36 mouse cellular contexts compared by ENCODE assay signal in genomic region chrX:139662111-139662510, GRCm38 (mm10). TPM values are rescaled to one million over a fixed set of nuclear protein-coding genes. Genes with fewer than 3 reads are reported as not detected.
DNase-seq lines count a peak whose midpoint lies in the region; ATAC-seq and TF ChIP-seq lines count a peak whose summit lies in the region.
"Had no signal": no experiment of that assay in that cellular context is flagged by ENCODE, and none has a peak within 500 bp of the region (broad histone marks: within the 10 kb centered on the region; RNA-seq: fewer than 3 reads in every experiment).

No protein-coding gene starts in this region.

- H3K9ac ChIP-seq in heart, adult 2 months (ENCODE audit: low read depth, low read length) = no peak overlapping the region
- H3K9ac ChIP-seq in liver, embryonic 14.5 days (replicated peaks) = no peak overlapping the region
- no peak overlapping the region for H3K9ac ChIP-seq in liver, embryonic 12.5 days
- no peak overlapping the region for H3K9ac ChIP-seq in MEL (ENCODE audit: control insufficient read depth, low read depth, low read length, poor library complexity, severe bottlenecking)
- H3K9ac ChIP-seq: heart, embryonic 15.5 days; kidney, embryonic 15.5 days; liver, embryonic 15.5 days; lung, embryonic 15.5 days; midbrain, embryonic 15.5 days; neural tube, embryonic 15.5 days had no signal

- H3K79me2 ChIP-seq in heart, adult 2 months (replicated peaks; ENCODE audit: control insufficient read depth, insufficient read depth, low read length) = no peaks in the 10 kb centered on the region
- H3K79me2 ChIP-seq in MEL (ENCODE audit: control insufficient read depth, insufficient read depth, low read length, poor library complexity) = no peaks in the 10 kb centered on the region; the same call in 1 of the 2 replicates

- no peak for TF ChIP-seq POLR2A in heart, adult 2 months (IDR thresholded peaks at IDR 0.05; ENCODE audit: insufficient read depth, low read depth, low read length)
- TF ChIP-seq POLR2A in MEL (IDR thresholded peaks at IDR 0.05; ENCODE audit: control insufficient read depth in 1 of 2, insufficient read depth in 1 of 2, low read depth in 1 of 2, low read length in 2 of 2, poor library complexity in 1 of 2) = no peak
- no peak for TF ChIP-seq POLR2A in small intestine, adult 2 months (IDR thresholded peaks at IDR 0.05; ENCODE audit: low read depth, low read length)

- H3K4me2 ChIP-seq in liver, embryonic 14.5 days (ENCODE audit: low read depth) = no peak overlapping the region
- H3K4me2 ChIP-seq in liver, embryonic 12.5 days = no peak overlapping the region
- H3K4me2 ChIP-seq: heart, embryonic 15.5 days; kidney, embryonic 15.5 days; liver, embryonic 15.5 days; lung, embryonic 15.5 days; midbrain, embryonic 15.5 days; neural tube, embryonic 15.5 days had no signal

- no peak overlapping the region for H3K4me3 ChIP-seq in heart, adult 2 months
- no peak overlapping the region for H3K4me3 ChIP-seq in liver, embryonic 14.5 days (ENCODE audit: insufficient read depth in 1 of 2, low read depth in 2 of 2, low read length in 2 of 2)
- no peak overlapping the region for H3K4me3 ChIP-seq in liver, embryonic 12.5 days
- no peak overlapping the region for H3K4me3 ChIP-seq in MEL (ENCODE audit: control insufficient read depth in 1 of 2, insufficient read depth in 1 of 2, low read depth in 2 of 2, low read length in 2 of 2)
- H3K4me3 ChIP-seq in small intestine, adult 2 months (ENCODE audit: low read depth, low read length) = no peak overlapping the region
- no peak overlapping the region for H3K4me3 ChIP-seq in embryonic facial prominence, embryonic 10.5 days
- H3K4me3 ChIP-seq: erythroblast, embryonic 14.5 days; heart, embryonic 10.5 days; heart, embryonic 15.5 days; kidney, embryonic 15.5 days; left cerebral cortex, adult 2 months; liver, embryonic 15.5 days; lung, embryonic 15.5 days; midbrain, embryonic 10.5 days; midbrain, embryonic 15.5 days; neural tube, embryonic 15.5 days had no signal

- H3K4me1 ChIP-seq in heart, adult 2 months (ENCODE audit: control insufficient read depth, insufficient read depth, low read length) = no peaks in the 10 kb centered on the region
- no peaks in the 10 kb centered on the region for H3K4me1 ChIP-seq in liver, embryonic 14.5 days (replicated peaks; ENCODE audit: control insufficient read depth in 2 of 2, insufficient read depth in 2 of 2, low read length in 1 of 2)
- no peaks in the 10 kb centered on the region for H3K4me1 ChIP-seq in liver, embryonic 12.5 days
- H3K4me1 ChIP-seq in MEL (ENCODE audit: control insufficient read depth in 1 of 2, insufficient read depth in 2 of 2, low read length in 2 of 2) = no peaks in the 10 kb centered on the region
- no peaks in the 10 kb centered on the region for H3K4me1 ChIP-seq in small intestine, adult 2 months (ENCODE audit: control insufficient read depth, insufficient read depth, insufficient read length, low read length)
- no peaks in the 10 kb centered on the region for H3K4me1 ChIP-seq in embryonic facial prominence, embryonic 10.5 days
- H3K4me1 ChIP-seq: heart, embryonic 10.5 days; heart, embryonic 15.5 days; kidney, embryonic 15.5 days; liver, embryonic 15.5 days; lung, embryonic 15.5 days; midbrain, embryonic 10.5 days; midbrain, embryonic 15.5 days; neural tube, embryonic 15.5 days had no signal

- H3K9me3 ChIP-seq in liver, embryonic 14.5 days (ENCODE audit: control insufficient read depth, low read length) = no peaks in the 10 kb centered on the region
- no peaks in the 10 kb centered on the region for H3K9me3 ChIP-seq in liver, embryonic 12.5 days (replicated peaks)
- no peaks in the 10 kb centered on the region; the same call in 1 of the 2 replicates for H3K9me3 ChIP-seq in MEL (replicated peaks; ENCODE audit: insufficient read depth, low read length)
- H3K9me3 ChIP-seq in embryonic facial prominence, embryonic 10.5 days = no peaks in the 10 kb centered on the region
- H3K9me3 ChIP-seq: G1E; heart, embryonic 10.5 days; heart, embryonic 15.5 days; kidney, embryonic 15.5 days; liver, embryonic 15.5 days; lung, embryonic 15.5 days; midbrain, embryonic 10.5 days; midbrain, embryonic 15.5 days; neural tube, embryonic 15.5 days had no signal

- H3K27me3 ChIP-seq in heart, adult 2 months (ENCODE audit: control insufficient read depth, insufficient read depth, low read length) = no peaks in the 10 kb centered on the region
- no peaks in the 10 kb centered on the region for H3K27me3 ChIP-seq in liver, embryonic 14.5 days (ENCODE audit: control insufficient read depth, insufficient read depth, low read length)
- no peaks in the 10 kb centered on the region for H3K27me3 ChIP-seq in liver, embryonic 12.5 days (replicated peaks)
- H3K27me3 ChIP-seq in MEL (ENCODE audit: control insufficient read depth in 1 of 2, insufficient read depth in 2 of 2, low read length in 2 of 2) = no peaks in the 10 kb centered on the region
- no peaks in the 10 kb centered on the region for H3K27me3 ChIP-seq in small intestine, adult 2 months (ENCODE audit: control insufficient read depth, insufficient read depth, low read length)
- peaks cover 24% of the 10 kb centered on the region; the same call in 1 of the 2 replicates for H3K27me3 ChIP-seq in embryonic facial prominence, embryonic 10.5 days (replicated peaks; ENCODE audit: low read depth, poor library complexity, severe bottlenecking)
- H3K27me3 ChIP-seq: heart, embryonic 15.5 days; liver, embryonic 15.5 days; lung, embryonic 15.5 days; neural tube, embryonic 15.5 days had no signal

- no peak for TF ChIP-seq EP300 in heart, adult 2 months (IDR thresholded peaks at IDR 0.05; ENCODE audit: insufficient read depth, low read depth, low read length)
- no peak for TF ChIP-seq EP300 in liver, embryonic 14.5 days (IDR thresholded peaks at IDR 0.05; ENCODE audit: low read depth)
- no peak for TF ChIP-seq EP300 in MEL (IDR thresholded peaks at IDR 0.05; ENCODE audit: low read depth in 1 of 2, low read length in 2 of 2)

- peak; percentile 37 for TF ChIP-seq CTCF in heart, adult 2 months (IDR thresholded peaks at IDR 0.05)
- peak; percentile 27; the same call in 1 of the 2 replicates for TF ChIP-seq CTCF in liver, embryonic 14.5 days (IDR thresholded peaks at IDR 0.05; ENCODE audit: low read depth)
- TF ChIP-seq CTCF in MEL (IDR thresholded peaks at IDR 0.05 in 2 of 3, conservative IDR thresholded peaks at IDR 0.05 in 1 of 3; ENCODE audit: control insufficient read depth in 1 of 3, insufficient read depth in 1 of 3, low read depth in 2 of 3, low read length in 3 of 3, poor library complexity in 1 of 3, severe bottlenecking in 1 of 3) = peak; percentile 44 to 61 (median 53)
- peak; percentile 10; the same call in 1 of the 2 replicates for TF ChIP-seq CTCF in small intestine, adult 2 months (IDR thresholded peaks at IDR 0.05; ENCODE audit: extremely low read depth, insufficient read length, insufficient replicate concordance, low read depth, low read length)

- intact Hi-C loops in heart, adult 2 months (cut with DNase I) = no loop called here

- no peak for ATAC-seq in liver, embryonic 14.5 days (ENCODE audit: insufficient read depth)
- ATAC-seq in liver, embryonic 12.5 days = no peak
- ATAC-seq: activated CD4-positive, CD25-positive, alpha-beta regulatory T cell, adult 4 months; forebrain, embryonic 16.5 days; hindbrain, embryonic 16.5 days; midbrain, embryonic 15.5 days had no signal

- H3K27ac ChIP-seq in heart, adult 2 months = no peak overlapping the region
- no peak overlapping the region for H3K27ac ChIP-seq in liver, embryonic 14.5 days
- no peak overlapping the region for H3K27ac ChIP-seq in liver, embryonic 12.5 days
- no peak overlapping the region for H3K27ac ChIP-seq in MEL (ENCODE audit: control insufficient read depth, low read depth, low read length)
- no peak overlapping the region for H3K27ac ChIP-seq in small intestine, adult 2 months (ENCODE audit: insufficient read depth, low read depth, low read length)
- no peak overlapping the region for H3K27ac ChIP-seq in embryonic facial prominence, embryonic 10.5 days (replicated peaks)
- H3K27ac ChIP-seq: heart, embryonic 10.5 days; heart, embryonic 15.5 days; kidney, embryonic 15.5 days; left cerebral cortex, adult 2 months; liver, embryonic 15.5 days; lung, embryonic 15.5 days; midbrain, embryonic 10.5 days; midbrain, embryonic 15.5 days; neural tube, embryonic 15.5 days had no signal

- no peak for DNase-seq in heart, adult 2 months
- DNase-seq in heart, adult 18-20 months = no peak
- no peak for DNase-seq in liver, embryonic 14.5 days (ENCODE audit: low read depth in 3 of 3, low spot score in 3 of 3)
- peak; percentile 51 for DNase-seq in MEL (ENCODE audit: low read depth, low spot score)
- no peak for DNase-seq in adrenal gland, postnatal 10 days
- DNase-seq in embryonic facial prominence, embryonic 10.5 days (ENCODE audit: low spot score) = no peak
- DNase-seq: adrenal gland, adult 8-10 months; cerebellum, adult 11-12 months; cerebellum, postnatal 10 days; kidney, adult 11 months; retina, postnatal 1 day; right cerebral cortex, postnatal 14 days; thymus, adult 18-20 months; thymus, postnatal 36 days had no signal

- no peaks in the 10 kb centered on the region for H3K36me3 ChIP-seq in heart, adult 2 months (ENCODE audit: control insufficient read depth, insufficient read depth, low read length)
- no peaks in the 10 kb centered on the region for H3K36me3 ChIP-seq in liver, embryonic 14.5 days (replicated peaks; ENCODE audit: control insufficient read depth, insufficient read depth, low read depth)
- H3K36me3 ChIP-seq in liver, embryonic 12.5 days = no peaks in the 10 kb centered on the region
- no peaks in the 10 kb centered on the region for H3K36me3 ChIP-seq in MEL (ENCODE audit: control insufficient read depth in 1 of 2, insufficient read depth in 2 of 2, low read length in 2 of 2)
- H3K36me3 ChIP-seq in small intestine, adult 2 months (ENCODE audit: control insufficient read depth, insufficient read depth, low read length) = peaks cover 10% of the 10 kb centered on the region
- no peaks in the 10 kb centered on the region for H3K36me3 ChIP-seq in embryonic facial prominence, embryonic 10.5 days (replicated peaks)
- H3K36me3 ChIP-seq: heart, embryonic 10.5 days; heart, embryonic 15.5 days; kidney, embryonic 15.5 days; liver, embryonic 15.5 days; lung, embryonic 15.5 days; midbrain, embryonic 10.5 days; midbrain, embryonic 15.5 days; neural tube, embryonic 15.5 days had no signal

- peak; percentile 59 for TF ChIP-seq RAD21 in MEL (IDR thresholded peaks at IDR 0.05; ENCODE audit: low read depth, low read length)

- 61% methylated on average over 1 of the region's 1 CpGs for WGBS in heart, adult 2 months
- 44% methylated on average over 1 of the region's 1 CpGs for WGBS in liver, embryonic 14.5 days (ENCODE audit: insufficient replicate concordance)
- 55% methylated on average over 1 of the region's 1 CpGs for WGBS in liver, embryonic 12.5 days (ENCODE audit: insufficient replicate concordance)
- WGBS in small intestine, adult 2 months = 54% methylated on average over 1 of the region's 1 CpGs
- WGBS in embryonic facial prominence, embryonic 10.5 days = 29% methylated on average over 1 of the region's 1 CpGs

RNA-seq across cellular contexts. Expression of gene Tbc1d8b, which starts 22.7 kb away (rescaled TPM):
- total RNA-seq in heart, adult 2 months (2021) = 1 to 10 TPM; 4.9 to 6.3 TPM
- polyA plus RNA-seq in heart, adult 2 months (2012; rRNA removed) = 1.2 and 3.2 TPM in 2 replicates
- 1 to 10 TPM; 5.6 to 5.7 TPM for total RNA-seq in heart, adult 18-20 months (2021)
- 0.88 and 1.3 TPM in 2 replicates for polyA plus RNA-seq in liver, embryonic 14.5 days (2012; rRNA removed)
- polyA plus RNA-seq in liver, embryonic 14.5 days (2014; fragmentation: Nextera tagmentation; extraction: Ambion mirVana) = 0.14 and 0.28 TPM in 2 replicates
- 0.91 TPM in 2 replicates for polyA plus RNA-seq in liver, embryonic 12.5 days (2016; fragmentation: Nextera tagmentation; extraction: Ambion mirVana)
- 5.2 and 6.0 TPM in 2 replicates for total RNA-seq in MEL (2012; rRNA removed)
- polyA plus RNA-seq in MEL (2012; ENCODE audit: insufficient read depth in 1 of 2, insufficient read length in 2 of 2, low read depth in 1 of 2, low replicate concordance in 2 of 2, missing spikeins in 1 of 2) = 1 to 10 TPM in 1 of 2 experiments, not detected in 1; 6.2 TPM
- 0.46 and 0.65 TPM in 2 replicates for polyA plus RNA-seq in small intestine, adult 2 months (2012; rRNA removed)
- 1 to 10 TPM; 8.9 to 9.0 TPM for total RNA-seq in adrenal gland, postnatal 10 days (2021)
- polyA plus RNA-seq in embryonic facial prominence, embryonic 10.5 days (2016; fragmentation: Nextera tagmentation; extraction: Ambion mirVana) = 0.74 and 1.1 TPM in 2 replicates
- polyA plus RNA-seq: erythroblast, embryonic 14.5 days had no signal

RNA-seq across cellular contexts. Expression of gene Gm15013, which starts 52.2 kb away (rescaled TPM):
- total RNA-seq in heart, adult 2 months (2021) = not detected
- polyA plus RNA-seq in heart, adult 2 months (2012; rRNA removed) = 0.29 TPM in 1 of 2 replicates, not detected in the other
- total RNA-seq in heart, adult 18-20 months (2021) = not detected
- polyA plus RNA-seq in liver, embryonic 14.5 days (2012; rRNA removed) = not detected in 2 replicates
- not detected in 2 replicates for polyA plus RNA-seq in liver, embryonic 14.5 days (2014; fragmentation: Nextera tagmentation; extraction: Ambion mirVana)
- polyA plus RNA-seq in liver, embryonic 12.5 days (2016; fragmentation: Nextera tagmentation; extraction: Ambion mirVana) = 0.20 TPM in 1 of 2 replicates, not detected in the other
- total RNA-seq in MEL (2012; rRNA removed) = not detected in 2 replicates
- under 1 TPM in 1 of 2 experiments, not detected in 1; 0.61 TPM for polyA plus RNA-seq in MEL (2012; ENCODE audit: insufficient read depth in 1 of 2, insufficient read length in 2 of 2, low read depth in 1 of 2, low replicate concordance in 2 of 2, missing spikeins in 1 of 2)
- polyA plus RNA-seq in small intestine, adult 2 months (2012; rRNA removed) = not detected in 2 replicates
- not detected for total RNA-seq in adrenal gland, postnatal 10 days (2021)
- polyA plus RNA-seq in embryonic facial prominence, embryonic 10.5 days (2016; fragmentation: Nextera tagmentation; extraction: Ambion mirVana) = 0.84 TPM in 1 of 2 replicates, not detected in the other
- total RNA-seq: adrenal gland, adult 8-10 months; gastrocnemius, adult 8-10 months; heart, postnatal 25 days; layer of hippocampus, postnatal 10 days; left cerebral cortex, adult 2 months; left cerebral cortex, postnatal 36 days had no signal
- polyA plus RNA-seq: erythroblast, embryonic 14.5 days; forebrain, embryonic 11.5 days; forebrain, embryonic 16.5 days; hindbrain, embryonic 11.5 days; hindbrain, embryonic 16.5 days; kidney, embryonic 15.5 days; liver, embryonic 15.5 days; lung, embryonic 15.5 days; midbrain, embryonic 15.5 days; neural tube, embryonic 15.5 days had no signal
